Mouse (Mus musculus) adrenal gland, postnatal 10 days (tissue): ENCODE results near the gene Fzd7. TPM values are rescaled to one million over a fixed set of nuclear protein-coding genes. Genes with fewer than 3 reads are reported as not detected.
"Not testable (repeated sequence)": the region's sequence is repeated elsewhere in the genome, so short reads cannot be mapped to it uniquely, and the experiment has no call there.

Source experiments
- DNase-seq: peaks from one replicate; pipeline ENCODE4 v3.0.0; 2021; ENCODE audit warnings: mixed read lengths
- long read RNA-seq, 2 experiments: library from polyadenylated mRNA; stranded (forward); transcript quantifications; one replicate each; pipeline ENCODE4 v2.0.0; 2021
- total RNA-seq, 2 experiments: library from RNA; stranded (reverse); gene quantifications; 2 replicates each; pipeline ENCODE4 v1.2.3; 2021

The Fzd7 gene
- total RNA-seq = 10 to 100 TPM; 12.6 to 18.3 TPM
- long read RNA-seq, experiment 1, full-length matches to known transcripts = 4 of 4 reads
- long read RNA-seq, experiment 1, partial matches to known transcripts = 0 of 4 reads
- long read RNA-seq, experiment 1, other reads (novel, unspliced or antisense) = 0 of 4 reads
- long read RNA-seq, experiment 2, full-length matches to known transcripts = 9 of 9 reads
- long read RNA-seq, experiment 2, partial matches to known transcripts = 0 of 9 reads
- long read RNA-seq, experiment 2, other reads (novel, unspliced or antisense) = 0 of 9 reads

DNA sequence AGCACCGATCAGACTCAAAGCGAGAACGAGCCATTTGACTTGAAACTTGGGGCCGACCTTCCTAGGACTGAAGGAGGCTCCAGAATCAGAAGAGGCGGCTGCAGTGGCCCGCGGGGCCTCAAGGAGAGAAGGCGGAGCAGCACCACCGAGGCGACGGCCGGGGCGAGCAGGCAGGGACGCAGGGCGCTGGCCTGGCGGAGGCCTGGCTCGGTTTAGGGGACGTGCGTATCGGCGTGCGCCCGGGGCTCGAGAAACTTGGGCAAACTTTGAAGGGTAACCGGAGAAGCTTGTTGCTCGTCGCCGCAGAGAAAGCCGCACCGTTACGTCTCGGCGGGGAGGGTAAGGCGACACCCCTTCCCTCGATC, at the start of gene Fzd7:
Fzd7 (plus strand) TSS at position 94 of the 365 bp plus-strand sequence.
- DNase-seq = no peak

GRCm38 (mm10) chr1:59433296-59433695, 48.9 kb upstream of the Fzd7 start:
- DNase-seq = no peak

DNA sequence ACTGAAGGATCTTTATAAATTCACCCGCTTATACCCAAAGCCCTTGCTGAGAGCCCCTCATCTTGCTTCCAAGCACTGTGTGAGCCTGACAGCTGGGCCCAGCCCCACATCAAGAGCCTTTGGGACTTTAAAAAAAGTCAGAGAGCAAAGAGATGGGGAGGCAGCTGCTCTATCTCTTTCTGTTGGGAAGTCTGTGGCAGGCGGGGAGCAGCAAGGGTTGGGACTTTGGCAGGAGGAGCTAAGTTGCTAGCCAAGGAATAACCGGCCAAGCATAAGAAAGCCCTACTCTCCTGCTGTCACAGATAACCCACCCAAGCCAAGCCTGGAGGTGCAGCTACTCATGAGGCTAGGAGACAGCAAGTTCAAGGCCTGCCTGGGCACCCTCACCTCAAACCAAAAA, 48.2 kb upstream of the Fzd7 start:
- DNase-seq = peak; percentile 44

DNA sequence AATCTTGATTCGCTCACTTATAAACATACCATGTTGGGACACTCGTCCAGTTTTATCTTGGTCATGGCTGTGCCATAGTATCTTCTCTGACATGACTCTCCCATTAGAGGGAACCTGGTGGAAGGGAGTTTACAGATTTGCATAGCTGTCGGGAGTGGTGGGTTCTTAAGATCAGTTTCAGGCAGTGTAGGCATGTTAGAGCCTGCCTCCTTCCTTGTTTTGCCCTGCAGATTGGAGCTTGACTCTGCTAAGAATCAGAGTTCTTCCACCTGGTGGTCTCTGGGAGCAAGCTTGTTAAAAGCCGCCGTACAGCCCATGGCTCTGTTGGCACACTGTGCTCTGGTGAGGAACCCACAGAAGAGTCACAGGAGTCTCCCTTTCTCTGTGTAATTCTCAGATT, 47.0 kb upstream of the Fzd7 start:
- no peak for DNase-seq

GRCm38 (mm10) chr1:59436321-59436720, 45.9 kb upstream of the Fzd7 start:
- peak; percentile 35 for DNase-seq

DNA sequence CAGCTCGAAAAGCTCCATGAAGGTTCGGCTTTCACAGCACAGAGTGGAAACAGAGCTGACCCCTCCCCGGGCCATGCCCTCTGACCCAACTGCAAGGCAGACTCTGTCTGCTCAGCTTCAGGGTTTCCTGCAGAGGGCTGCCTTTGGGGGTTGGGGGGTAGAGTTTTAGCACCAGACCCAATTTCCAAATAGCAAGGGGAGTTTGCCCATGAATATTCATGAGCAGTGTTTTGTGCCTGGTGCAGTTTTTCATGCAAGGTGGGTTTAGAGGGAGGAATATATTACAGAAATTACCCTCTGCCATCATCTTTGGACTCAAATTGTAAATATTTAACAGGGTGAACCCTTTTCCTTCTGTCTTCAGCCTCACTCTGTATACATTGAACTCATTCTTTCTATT, 44.3 kb upstream of the Fzd7 start:
- DNase-seq = no peak

DNA sequence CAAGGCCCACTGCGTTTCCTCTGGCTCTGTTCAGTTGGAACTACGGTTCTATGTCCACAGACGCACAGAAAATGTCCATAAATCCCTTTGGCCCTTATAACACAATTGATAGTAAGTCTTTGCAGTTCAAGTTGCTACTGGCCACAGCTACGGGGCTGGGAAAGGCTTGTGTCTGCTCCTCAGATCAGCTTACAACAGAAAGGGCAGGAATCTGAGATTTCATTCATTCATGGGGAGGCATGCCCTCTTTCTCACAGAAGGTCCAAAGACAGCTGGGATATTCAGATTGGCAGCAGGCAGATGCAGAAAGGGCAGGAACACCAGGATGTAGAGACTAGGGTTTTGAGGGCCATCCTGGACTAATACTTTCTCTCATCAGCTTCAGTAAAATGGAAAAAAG, 43.9 kb upstream of the Fzd7 start:
- DNase-seq = no peak

DNA sequence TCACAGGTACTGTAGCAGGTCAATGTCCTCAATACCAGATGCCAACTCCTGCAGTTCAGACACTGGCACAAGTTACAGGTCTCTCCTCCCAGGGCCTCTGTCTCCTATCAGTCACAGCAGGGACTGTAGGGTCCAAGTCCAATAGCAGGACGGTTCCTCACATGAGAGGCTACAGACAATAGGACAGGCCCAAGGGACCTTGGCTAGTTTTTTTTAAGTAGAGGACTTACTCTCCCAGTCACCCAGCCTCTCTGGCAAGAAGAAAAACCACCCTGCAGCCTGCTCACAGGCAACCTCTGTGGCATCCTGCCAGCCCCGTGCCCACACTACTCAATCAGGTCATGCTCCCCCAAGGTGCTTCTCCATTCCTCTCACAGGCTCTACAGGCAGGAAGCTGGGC, 43.0 kb upstream of the Fzd7 start:
- peak; percentile 25 for DNase-seq

GRCm38 (mm10) chr1:59439941-59440340, 42.3 kb upstream of the Fzd7 start:
- no peak for DNase-seq

DNA sequence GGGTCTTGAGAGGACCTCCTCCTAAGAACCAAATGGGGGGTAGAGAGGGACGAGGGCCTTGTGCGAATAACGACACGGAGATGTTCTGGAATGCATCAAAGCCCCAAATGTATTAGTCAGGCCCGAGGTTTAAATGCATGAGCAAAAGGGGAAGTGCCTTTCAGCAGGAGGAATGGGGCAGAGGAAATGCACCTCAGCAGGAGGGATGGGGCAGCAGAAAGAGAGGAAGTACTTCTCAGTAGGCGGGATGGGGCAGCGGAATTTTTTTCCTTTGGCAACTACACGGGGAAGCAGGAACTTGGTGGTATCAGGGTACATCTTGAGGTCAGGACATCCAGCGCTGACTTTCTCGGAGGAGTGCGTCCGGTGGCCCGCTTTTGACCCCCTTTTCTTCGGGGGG, 39.5 kb upstream of the Fzd7 start:
- not testable (repeated sequence) for DNase-seq

GRCm38 (mm10) chr1:59444127-59444660, 38.0 kb upstream of the Fzd7 start:
- peak; percentile 34 for DNase-seq

DNA sequence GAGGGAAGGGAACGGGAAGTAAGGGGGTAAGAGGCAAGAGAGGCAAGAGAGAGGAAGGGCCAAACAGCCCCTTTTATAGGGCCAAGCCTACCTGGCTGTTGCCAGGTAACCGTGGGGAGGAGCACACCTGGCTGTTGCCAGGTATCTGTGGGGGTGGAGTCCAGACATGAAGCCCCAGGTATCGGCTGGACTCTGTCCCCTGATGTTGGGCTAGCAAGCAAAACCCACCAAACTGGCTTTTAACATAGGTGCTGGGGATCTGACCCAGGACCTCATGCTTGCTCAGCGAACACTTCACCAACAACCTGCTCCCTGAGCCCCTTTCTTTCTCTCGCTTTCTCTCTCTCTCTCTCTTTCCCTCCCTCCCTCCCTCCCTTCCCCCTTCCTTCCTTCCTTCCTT, 37.0 kb upstream of the Fzd7 start:
- no peak for DNase-seq

- DNase-seq = no peak
These were observed 33.5 kb upstream of the Fzd7 start for GRCm38 (mm10) chr1:59448497-59449270.

DNA sequence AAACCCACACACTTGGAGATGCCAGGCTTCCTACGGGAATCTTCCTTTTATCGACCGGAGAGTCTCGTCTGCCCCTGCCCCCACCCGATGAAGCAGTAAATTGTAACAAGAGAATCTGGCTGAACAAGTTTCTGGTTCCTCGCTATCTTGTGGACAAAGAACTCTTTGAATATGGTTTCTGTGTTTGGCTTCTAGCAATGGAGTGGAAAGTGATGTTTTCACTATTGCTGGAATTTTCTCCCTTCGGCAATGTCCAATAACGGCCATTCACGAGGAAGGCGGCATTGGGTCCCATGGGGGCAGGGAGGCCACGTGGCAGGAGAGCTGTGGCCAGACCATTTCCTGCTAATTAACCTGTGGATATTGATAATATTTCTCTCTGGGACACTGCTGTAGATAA, 32.8 kb upstream of the Fzd7 start:
- no peak for DNase-seq

GRCm38 (mm10) chr1:59450896-59451295, 31.3 kb upstream of the Fzd7 start:
- DNase-seq = no peak

DNA sequence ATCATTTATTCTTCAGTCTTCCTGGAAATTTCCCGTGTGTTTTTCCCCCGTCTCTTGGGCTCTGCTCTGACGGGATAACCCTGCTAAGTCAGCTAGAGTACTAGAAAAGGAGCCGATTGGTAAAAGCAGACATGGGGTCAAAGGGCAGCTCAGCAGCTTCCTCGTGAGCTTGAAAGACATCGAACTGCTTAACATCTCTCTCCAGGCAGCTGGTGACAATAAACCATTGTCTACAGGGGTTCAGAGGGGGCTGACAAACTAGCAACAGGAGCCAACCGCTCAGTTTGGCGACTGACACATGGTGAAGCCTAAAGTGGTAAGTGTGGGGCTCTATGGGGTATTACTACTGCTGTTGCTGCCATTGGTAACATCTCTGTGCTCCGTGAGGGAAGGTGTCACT, 30.6 kb upstream of the Fzd7 start:
- DNase-seq = no peak

- DNase-seq = no peak
These were observed 25.4 kb upstream of the Fzd7 start for GRCm38 (mm10) chr1:59456825-59457224.

GRCm38 (mm10) chr1:59457873-59458272, 24.4 kb upstream of the Fzd7 start:
- DNase-seq = no peak

- DNase-seq = peak; percentile 28
These were observed 23.3 kb upstream of the Fzd7 start for GRCm38 (mm10) chr1:59458886-59459285.

DNA sequence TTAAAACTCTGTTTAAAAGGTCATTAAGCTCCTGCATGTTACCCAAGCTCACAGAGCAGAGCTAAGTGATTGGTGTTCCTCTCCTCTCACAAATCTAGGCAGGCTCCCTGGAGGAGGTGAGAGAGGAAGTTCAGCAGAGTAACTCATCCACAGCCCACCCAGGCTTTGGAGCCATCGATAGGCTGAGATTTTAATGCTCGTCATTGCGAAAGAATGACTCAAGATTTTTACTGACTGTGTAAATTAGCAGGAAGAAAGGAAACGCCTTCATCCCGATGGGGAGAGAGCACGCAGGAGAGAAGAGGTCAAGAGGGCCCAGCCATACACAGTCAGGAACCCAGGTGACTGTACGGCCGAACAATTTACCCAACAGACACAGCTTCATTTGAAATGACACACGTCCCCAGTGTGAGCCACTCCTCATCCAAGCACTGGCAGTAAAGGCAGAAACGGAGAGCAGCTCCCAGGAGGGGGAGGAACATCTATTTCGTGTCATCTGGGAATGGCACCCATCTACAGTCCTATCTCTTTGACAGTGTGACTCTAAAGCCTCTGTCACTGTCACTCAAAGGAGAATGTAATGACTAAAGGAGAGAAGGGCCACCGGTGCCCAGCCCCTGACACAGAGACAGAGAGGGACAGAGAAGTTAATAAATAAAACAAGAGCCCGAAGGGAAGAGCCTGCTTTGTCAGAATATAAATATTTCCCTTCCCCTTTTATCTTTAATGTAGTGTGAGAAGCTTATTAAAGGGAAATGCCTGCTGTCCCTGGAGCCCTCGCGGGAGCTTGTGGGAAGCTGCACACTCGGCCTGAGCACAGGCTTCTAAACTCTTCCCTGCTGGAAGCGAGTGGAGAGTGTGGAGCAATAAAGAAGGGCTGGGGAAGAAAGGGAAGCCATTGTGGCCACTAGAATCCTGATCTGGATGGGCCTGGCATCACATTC, 17.3 kb upstream of the Fzd7 start:
- DNase-seq = no peak

- no peak for DNase-seq
These were observed 16.6 kb upstream of the Fzd7 start for GRCm38 (mm10) chr1:59465640-59466008.

- DNase-seq = no peak
These were observed 13.1 kb upstream of the Fzd7 start for GRCm38 (mm10) chr1:59469170-59469569.

DNA sequence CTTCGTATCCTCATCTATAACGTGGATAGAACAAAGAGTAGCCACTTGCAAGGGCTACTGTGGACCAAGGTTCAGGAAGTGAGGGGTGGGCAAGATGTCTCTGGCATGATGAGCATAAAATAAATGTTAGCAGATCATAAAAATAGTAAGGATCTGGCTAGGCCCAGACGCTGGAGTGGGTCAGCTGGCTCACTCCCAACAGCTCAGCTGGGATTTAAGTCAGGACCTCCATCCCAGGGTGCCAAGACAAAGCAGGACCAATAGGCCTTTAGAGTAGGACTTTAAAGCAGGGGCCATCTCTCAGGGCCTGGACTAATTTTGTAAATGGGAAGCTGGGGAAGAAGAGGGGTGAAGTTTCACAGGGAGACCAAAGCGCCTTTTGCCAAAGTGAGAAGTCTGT, 11.5 kb upstream of the Fzd7 start:
- no peak for DNase-seq
